ENCODE assay signal across 11 mouse cellular contexts in the genomic region with DNA sequence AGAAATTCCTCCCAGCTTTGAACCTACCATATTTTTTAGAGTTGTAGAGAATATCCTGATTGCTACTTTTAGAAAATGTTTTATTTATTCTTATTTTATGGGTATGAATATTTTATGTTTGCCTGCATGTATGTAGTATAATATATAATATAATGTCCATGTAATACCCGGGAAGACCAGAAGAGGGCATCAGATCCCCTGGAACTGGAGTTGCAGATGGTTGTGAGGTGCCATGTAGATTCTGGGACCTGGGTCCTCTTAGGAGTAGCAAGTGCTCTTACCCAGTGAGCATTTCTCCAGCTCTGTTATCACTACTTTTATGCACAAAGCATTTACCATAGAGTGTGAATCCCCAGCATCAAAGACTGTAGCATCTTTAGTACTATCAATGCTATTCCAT. TPM values are rescaled to one million over a fixed set of nuclear protein-coding genes. Genes with fewer than 3 reads are reported as not detected.
DNase-seq lines count a peak whose midpoint lies in the region; ATAC-seq and TF ChIP-seq lines count a peak whose summit lies in the region.
"Had no signal": no experiment of that assay in that cellular context is flagged by ENCODE, and none has a peak within 500 bp of the region (broad histone marks: within the 10 kb centered on the region; RNA-seq: fewer than 3 reads in every experiment).

No protein-coding gene starts in this region.

- H3K9ac ChIP-seq in liver, embryonic 14.5 days (replicated peaks) = no peak overlapping the region
- no peak overlapping the region for H3K9ac ChIP-seq in liver, embryonic 11.5 days (ENCODE audit: low read depth, low read length)
- H3K9ac ChIP-seq in MEL (ENCODE audit: control insufficient read depth, low read depth, low read length, poor library complexity, severe bottlenecking) = no peak overlapping the region

- no peaks in the 10 kb centered on the region for H3K9me3 ChIP-seq in liver, embryonic 14.5 days (ENCODE audit: control insufficient read depth, low read length)
- H3K9me3 ChIP-seq in liver, embryonic 11.5 days (ENCODE audit: control insufficient read depth, low read length) = no peaks in the 10 kb centered on the region
- no peaks in the 10 kb centered on the region for H3K9me3 ChIP-seq in MEL (replicated peaks; ENCODE audit: insufficient read depth, low read length)
- H3K9me3 ChIP-seq in limb, embryonic 10.5 days (replicated peaks) = no peaks in the 10 kb centered on the region

- H3K27ac ChIP-seq in liver, embryonic 14.5 days = no peak overlapping the region
- H3K27ac ChIP-seq in liver, embryonic 11.5 days (ENCODE audit: low read depth, low read length) = no peak overlapping the region
- no peak overlapping the region for H3K27ac ChIP-seq in MEL (ENCODE audit: control insufficient read depth, low read depth, low read length)
- no peak overlapping the region for H3K27ac ChIP-seq in limb, embryonic 10.5 days

- TF ChIP-seq EP300 in liver, embryonic 14.5 days (IDR thresholded peaks at IDR 0.05; ENCODE audit: low read depth) = no peak
- TF ChIP-seq EP300 in MEL (IDR thresholded peaks at IDR 0.05; ENCODE audit: low read depth in 1 of 2, low read length in 2 of 2) = no peak

- H3K79me2 ChIP-seq in MEL (ENCODE audit: control insufficient read depth, insufficient read depth, low read length, poor library complexity) = no peaks in the 10 kb centered on the region

- peaks cover 0 to 3% of the 10 kb centered on the region in 2 experiments; a peak in 1 of 4 replicates for H3K4me1 ChIP-seq in liver, embryonic 14.5 days (replicated peaks; ENCODE audit: control insufficient read depth in 2 of 2, insufficient read depth in 2 of 2, low read length in 1 of 2)
- H3K4me1 ChIP-seq in liver, embryonic 11.5 days (replicated peaks; ENCODE audit: control insufficient read depth, insufficient read depth, low read length) = no peaks in the 10 kb centered on the region
- peaks cover 0 to 3% of the 10 kb centered on the region in 2 experiments; a peak in 3 of 4 replicates for H3K4me1 ChIP-seq in MEL (ENCODE audit: control insufficient read depth in 1 of 2, insufficient read depth in 2 of 2, low read length in 2 of 2)
- H3K4me1 ChIP-seq in limb, embryonic 10.5 days = 0 out of 2 replicates have a peak, but pooled peaks cover 5% of the 10 kb centered on the region

- no peak overlapping the region for H3K4me2 ChIP-seq in liver, embryonic 14.5 days (ENCODE audit: low read depth)
- no peak overlapping the region for H3K4me2 ChIP-seq in liver, embryonic 11.5 days

- TF ChIP-seq CTCF in liver, embryonic 14.5 days (IDR thresholded peaks at IDR 0.05; ENCODE audit: low read depth) = peak; percentile 65
- peak; percentile 43 to 67 (median 61) for TF ChIP-seq CTCF in MEL (IDR thresholded peaks at IDR 0.05 in 2 of 3, conservative IDR thresholded peaks at IDR 0.05 in 1 of 3; ENCODE audit: control insufficient read depth in 1 of 3, insufficient read depth in 1 of 3, low read depth in 2 of 3, low read length in 3 of 3, poor library complexity in 1 of 3, severe bottlenecking in 1 of 3)

- WGBS in liver, embryonic 14.5 days (ENCODE audit: insufficient replicate concordance) = 2% methylated on average over 1 of the region's 1 CpGs
- WGBS in liver, embryonic 11.5 days = 7% methylated on average over 1 of the region's 1 CpGs
- WGBS in limb, embryonic 10.5 days = 9% methylated on average over 1 of the region's 1 CpGs

- H3K36me3 ChIP-seq in liver, embryonic 14.5 days (replicated peaks; ENCODE audit: control insufficient read depth, insufficient read depth, low read depth) = no peaks in the 10 kb centered on the region
- H3K36me3 ChIP-seq in liver, embryonic 11.5 days (ENCODE audit: control insufficient read depth, insufficient read depth, low read length) = no peaks in the 10 kb centered on the region
- H3K36me3 ChIP-seq in MEL (ENCODE audit: control insufficient read depth in 1 of 2, insufficient read depth in 2 of 2, low read length in 2 of 2) = peaks cover 0 to 6% of the 10 kb centered on the region in 2 experiments; a peak in 2 of 4 replicates
- no peaks in the 10 kb centered on the region for H3K36me3 ChIP-seq in limb, embryonic 10.5 days

- no peak for TF ChIP-seq POLR2A in MEL (IDR thresholded peaks at IDR 0.05; ENCODE audit: control insufficient read depth in 1 of 2, insufficient read depth in 1 of 2, low read depth in 1 of 2, low read length in 2 of 2, poor library complexity in 1 of 2)

- H3K27me3 ChIP-seq in liver, embryonic 14.5 days (ENCODE audit: control insufficient read depth, insufficient read depth, low read length) = peaks cover 4% of the 10 kb centered on the region
- H3K27me3 ChIP-seq in liver, embryonic 11.5 days (replicated peaks; ENCODE audit: control insufficient read depth, insufficient read depth, low read length) = no peaks in the 10 kb centered on the region
- no peaks in the 10 kb centered on the region; a peak in 1 of 4 replicates for H3K27me3 ChIP-seq in MEL (ENCODE audit: control insufficient read depth in 1 of 2, insufficient read depth in 2 of 2, low read length in 2 of 2)
- no peaks in the 10 kb centered on the region for H3K27me3 ChIP-seq in limb, embryonic 10.5 days (ENCODE audit: low read depth, poor library complexity, severe bottlenecking)

- peak; percentile 71 for TF ChIP-seq RAD21 in MEL (IDR thresholded peaks at IDR 0.05; ENCODE audit: low read depth, low read length)

- DNase-seq in embryo, embryonic 11 days = peak; percentile 37
- no peak for DNase-seq in embryo, embryonic 10 days (ENCODE audit: low spot score)
- no peak for DNase-seq in liver, embryonic 14.5 days (ENCODE audit: low read depth in 3 of 3, low spot score in 3 of 3)
- DNase-seq in liver, embryonic 11.5 days (ENCODE audit: low spot score) = no peak
- DNase-seq in MEL (ENCODE audit: low read depth, low spot score) = peak; percentile 66
- peak; percentile 55 for DNase-seq in retina, embryonic 14.5 days (ENCODE audit: low spot score)
- DNase-seq in limb, embryonic 10.5 days (ENCODE audit: low spot score) = no peak
- no peak for DNase-seq in adipocyte (ENCODE audit: low spot score)

- ATAC-seq in liver, embryonic 14.5 days (ENCODE audit: insufficient read depth) = no peak
- ATAC-seq in liver, embryonic 11.5 days (replicated peaks; ENCODE audit: low FRiP score) = no peak

- no peak overlapping the region for H3K4me3 ChIP-seq in liver, embryonic 14.5 days (ENCODE audit: insufficient read depth in 1 of 2, low read depth in 2 of 2, low read length in 2 of 2)
- H3K4me3 ChIP-seq in liver, embryonic 11.5 days (ENCODE audit: low read depth, low read length) = no peak overlapping the region
- no peak overlapping the region for H3K4me3 ChIP-seq in MEL (ENCODE audit: control insufficient read depth in 1 of 2, insufficient read depth in 1 of 2, low read depth in 2 of 2, low read length in 2 of 2)
- H3K4me3 ChIP-seq in limb, embryonic 10.5 days = no peak overlapping the region

TF ChIP-seq in MEL, 35 proteins besides CTCF, POLR2A, EP300 and RAD21:
- TF ChIP-seq ZC3H11A (IDR thresholded peaks at IDR 0.05; ENCODE audit: low read depth, low read length) (peak; percentile 60), NELFE (IDR thresholded peaks at IDR 0.05; ENCODE audit: low read depth, low read length) (no peak), SMC3 (IDR thresholded peaks at IDR 0.05; ENCODE audit: low read depth, low read length) (peak; percentile 71), ZMIZ1 (IDR thresholded peaks at IDR 0.05; ENCODE audit: low read depth, low read length) (no peak)

RNA-seq across cellular contexts. Expression of a gene that starts 17.5 kb away (rescaled TPM):
- polyA plus RNA-seq in liver, embryonic 14.5 days (2012; rRNA removed) = 116 and 152 TPM in 2 replicates
- 179 and 181 TPM in 2 replicates for polyA plus RNA-seq in liver, embryonic 14.5 days (2014; fragmentation: Nextera tagmentation; extraction: Ambion mirVana)
- 271 and 282 TPM in 2 replicates for polyA plus RNA-seq in liver, embryonic 11.5 days (2014; fragmentation: Nextera tagmentation; extraction: Ambion mirVana)
- total RNA-seq in MEL (2012; rRNA removed) = 367 and 433 TPM in 2 replicates
- 100 to 1,000 TPM in 1 of 2 experiments, not detected in 1; 337 TPM for polyA plus RNA-seq in MEL (2012; ENCODE audit: insufficient read depth in 1 of 2, insufficient read length in 2 of 2, low read depth in 1 of 2, low replicate concordance in 2 of 2, missing spikeins in 1 of 2)
- 340 and 363 TPM in 2 replicates for polyA plus RNA-seq in limb, embryonic 10.5 days (2016; fragmentation: Nextera tagmentation; extraction: Ambion mirVana)

RNA-seq across cellular contexts. Expression of a gene that starts 52.9 kb away (rescaled TPM):
- polyA plus RNA-seq in liver, embryonic 14.5 days (2012; rRNA removed) = not detected in 2 replicates
- polyA plus RNA-seq in liver, embryonic 14.5 days (2014; fragmentation: Nextera tagmentation; extraction: Ambion mirVana) = not detected in 2 replicates
- polyA plus RNA-seq in liver, embryonic 11.5 days (2014; fragmentation: Nextera tagmentation; extraction: Ambion mirVana) = 0.11 and 0.25 TPM in 2 replicates
- not detected in 2 replicates for total RNA-seq in MEL (2012; rRNA removed)
- not detected for polyA plus RNA-seq in MEL (2012; ENCODE audit: insufficient read depth in 1 of 2, insufficient read length in 2 of 2, low read depth in 1 of 2, low replicate concordance in 2 of 2, missing spikeins in 1 of 2)
- not detected in 2 replicates for polyA plus RNA-seq in limb, embryonic 10.5 days (2016; fragmentation: Nextera tagmentation; extraction: Ambion mirVana)
- total RNA-seq: heart, adult 18-20 months; left cerebral cortex, postnatal 10 days had no signal
- polyA plus RNA-seq: neural tube, embryonic 14.5 days had no signal

Comparison
In these comparisons a context has a peak if more than half of its experiments do, and no peak if none do; other contexts are left out.
1. DNase-seq: peak in embryo, embryonic 11 days (single experiment), MEL (single experiment) and retina, embryonic 14.5 days (single experiment); none in embryo, embryonic 10 days (single experiment), liver, embryonic 14.5 days (0 of 3), liver, embryonic 11.5 days (single experiment), limb, embryonic 10.5 days (single experiment) and adipocyte (single experiment).